Mouse (Mus musculus) spleen, adult 12 weeks (tissue): ENCODE data around the gene Ecm2.

Source experiments
- DNase-seq: peaks from one replicate; pipeline ENCODE4 v3.0.0; 2022; ENCODE audit warnings: low spot score

Gene Ecm2

GRCm38 (mm10) chr13:49507176-49507575, 2.6 kb downstream of the Ecm2 start:
- no peak for DNase-seq

- DNase-seq, result no peak
These were observed 14.2 kb downstream of the Ecm2 start for GRCm38 (mm10) chr13:49518761-49519160.

- DNase-seq, result no peak
These were observed 21.6 kb downstream of the Ecm2 start for GRCm38 (mm10) chr13:49526235-49526634.

- no peak for DNase-seq
These were observed 26.0 kb downstream of the Ecm2 start for GRCm38 (mm10) chr13:49530636-49531035.

- no peak for DNase-seq
These were observed 32.3 kb downstream of the Ecm2 start for GRCm38 (mm10) chr13:49536946-49537345.

- no peak for DNase-seq
These were observed 34.1 kb downstream of the Ecm2 start for GRCm38 (mm10) chr13:49538693-49539092.

GRCm38 (mm10) chr13:49544279-49544678, 39.7 kb downstream of the Ecm2 start, which contains the start of gene Aspn:
Gene Aspn (plus strand): TSS chr13:49544443.
- DNase-seq, result no peak

GRCm38 (mm10) chr13:49545646-49546045, 41.0 kb downstream of the Ecm2 start:
- DNase-seq, result no peak

GRCm38 (mm10) chr13:49546517-49546916, 41.9 kb downstream of the Ecm2 start:
- DNase-seq, result no peak

GRCm38 (mm10) chr13:49547563-49548150, 43.0 kb downstream of the Ecm2 start:
- no peak for DNase-seq

GRCm38 (mm10) chr13:49549616-49550015, 45.0 kb downstream of the Ecm2 start:
- DNase-seq, result no peak

- no peak for DNase-seq
These were observed 49.9 kb downstream of the Ecm2 start for GRCm38 (mm10) chr13:49554519-49554918.

GRCm38 (mm10) chr13:49556203-49556602, 51.6 kb downstream of the Ecm2 start:
- no peak for DNase-seq

GRCm38 (mm10) chr13:49556924-49557323, 52.3 kb downstream of the Ecm2 start:
- no peak for DNase-seq

GRCm38 (mm10) chr13:49559185-49559584, 54.6 kb downstream of the Ecm2 start:
- DNase-seq, result no peak

GRCm38 (mm10) chr13:49560886-49561285, 56.3 kb downstream of the Ecm2 start:
- DNase-seq, result no peak

- no peak for DNase-seq
These were observed 59.7 kb downstream of the Ecm2 start for GRCm38 (mm10) chr13:49564347-49564746.

- DNase-seq, result no peak
These were observed 65.8 kb downstream of the Ecm2 start for GRCm38 (mm10) chr13:49570371-49570770.

- no peak for DNase-seq
These were observed 66.8 kb downstream of the Ecm2 start for GRCm38 (mm10) chr13:49571418-49571817.

- no peak for DNase-seq
These were observed 77.2 kb downstream of the Ecm2 start, which contains the start of gene Omd for GRCm38 (mm10) chr13:49581541-49582530. Gene Omd (plus strand): TSS chr13:49582462.
